Mouse (Mus musculus) granulocyte monocyte progenitor cell, adult 5-6 weeks (primary cell): ENCODE results near the gene Fabp6. TPM values are rescaled to one million over a fixed set of nuclear protein-coding genes. Genes with fewer than 3 reads are reported as not detected.

Source experiments
- ATAC-seq: replicated peaks from 2 replicates; pipeline ENCODE4 v1.8.0; 2016; ENCODE audit warnings: mild to moderate bottlenecking, moderate TSS enrichment, inconsistent platforms; ENCODE audit not compliant: poor library complexity, severe bottlenecking
- total RNA-seq, 2 experiments: library from RNA; stranded (forward) in 1 of 2; stranded (reverse) in 1 of 2; fragments of 200-712, 200-1000 nt in 1 of 2; fragments of >200 nt in 1 of 2; fragmentation: Nextera tagmentation in 1 of 2; gene quantifications; 2 replicates each; pipeline ENCODE4 v1.2.3; 2014 to 2017

The Fabp6 gene
- total RNA-seq, 2 experiments from 2014 or later: not detected

- ATAC-seq: no peak
Measured at GRCm38 (mm10) chr11:43549701-43550100, 51.6 kb downstream of the Fabp6 start.

GRCm38 (mm10) chr11:43548657-43549435 lies 52.5 kb downstream of the Fabp6 start:
- ATAC-seq: no peak

GRCm38 (mm10) chr11:43548148-43548547 lies 53.2 kb downstream of the Fabp6 start:
- ATAC-seq: no peak

- no peak for ATAC-seq
Measured at GRCm38 (mm10) chr11:43546678-43547077, 54.7 kb downstream of the Fabp6 start.

Other genes with a start within 250 kb of the Fabp6 start
- 57.8 and 90.6 TPM in 2 replicates for gene Pttg1, start 175.3 kb downstream of the Fabp6 start, total RNA-seq (2014; fragmentation: Nextera tagmentation)
- gene Pttg1, start 175.3 kb downstream of the Fabp6 start, total RNA-seq (2017): 58.6 and 63.3 TPM in 2 replicates
- gene Slu7, start 167.8 kb downstream of the Fabp6 start, total RNA-seq (2014; fragmentation: Nextera tagmentation): 24.6 and 26.3 TPM in 2 replicates
- gene Slu7, start 167.8 kb downstream of the Fabp6 start, total RNA-seq (2017): 82.8 and 112 TPM in 2 replicates
- gene C1qtnf2, start 127.3 kb downstream of the Fabp6 start, total RNA-seq (2014; fragmentation: Nextera tagmentation): not detected in 2 replicates
- not detected in 2 replicates for gene C1qtnf2, start 127.3 kb downstream of the Fabp6 start, total RNA-seq (2017)
- gene Ccnjl, start 72.8 kb downstream of the Fabp6 start, total RNA-seq (2014; fragmentation: Nextera tagmentation): 1.9 TPM in 1 of 2 replicates, not detected in the other
- gene Ccnjl, start 72.8 kb downstream of the Fabp6 start, total RNA-seq (2017): not detected in 2 replicates
- gene 4933415A04Rik, start 14.5 kb downstream of the Fabp6 start, total RNA-seq (2014; fragmentation: Nextera tagmentation): not detected in 2 replicates
- gene 4933415A04Rik, start 14.5 kb downstream of the Fabp6 start, total RNA-seq (2017): not detected in 2 replicates
- 39.0 and 48.2 TPM in 2 replicates for gene Pwwp2a, start 80.5 kb upstream of the Fabp6 start, total RNA-seq (2014; fragmentation: Nextera tagmentation)
- 29.1 and 42.0 TPM in 2 replicates for gene Pwwp2a, start 80.5 kb upstream of the Fabp6 start, total RNA-seq (2017)
- gene Ttc1, start 146.5 kb upstream of the Fabp6 start, total RNA-seq (2014; fragmentation: Nextera tagmentation): 50.8 and 53.2 TPM in 2 replicates
- gene Ttc1, start 146.5 kb upstream of the Fabp6 start, total RNA-seq (2017): 61.2 and 71.2 TPM in 2 replicates